Mouse (Mus musculus) liver, adult 2 months (tissue): ENCODE measurements around the gene Dusp8.

Experiments used
- CTCF ChIP-seq: fragments of 200-500 bp; IDR thresholded peaks from 2 replicates; pipeline ENCODE4 v1.5.1; 2011; ENCODE audit warnings: low read depth, low read length, control low read depth
- POLR2A ChIP-seq: fragments of 200-500 bp; IDR thresholded peaks from 2 replicates; pipeline ENCODE4 v1.6.1; 2011; ENCODE audit warnings: low read length, control low read depth; ENCODE audit not compliant: insufficient read depth; ENCODE audit errors: extremely low read depth

GRCm38 (mm10) chr7:142144507-142144906, 48.9 kb upstream of the Dusp8 start, which contains the start of gene Gm45337:
- no peak for TF ChIP-seq CTCF
- no peak for TF ChIP-seq POLR2A
